Mouse (Mus musculus) Patski (cell line): ENCODE data around the gene Sema3b. TPM values are rescaled to one million over a fixed set of nuclear protein-coding genes. Genes with fewer than 3 reads are reported as not detected.
A peak's percentile ranks its signal among the peaks of the same experiment; 100 is the strongest.

Source experiments
- ATAC-seq: fragments of 100-300 bp; one replicate; pipeline ENCODE4 v1.8.0; 2021
- CTCF ChIA-PET: fragments of 350-600 bp; sonication (Branson Sonifier 250); formaldehyde crosslinking; loops from one replicate; lab custom pipeline; 2022; ENCODE audit warnings: inconsistent platforms; lab: Charles Lee
- POLR2A ChIA-PET: fragments of 350-600 bp; sonication (Branson Sonifier 250); formaldehyde crosslinking; loops from one replicate; lab custom pipeline; 2022; ENCODE audit warnings: antibody characterized with exemption, inconsistent platforms; lab: Charles Lee
- DNase-seq: peaks from one replicate; pipeline ENCODE4 v3.0.0-alpha.2; 2011; ENCODE audit warnings: low read depth, low spot score
- H3K27me3 ChIP-seq: fragments of 371-371 bp; one replicate; pipeline ENCODE4 v1.5.1; 2021
- CTCF ChIP-seq: fragments of 100-300 bp; IDR thresholded peaks from one replicate; pipeline ENCODE4 v1.5.1; 2021
- in situ Hi-C: fragments of 300-500 bp; cut with MboI; formaldehyde crosslinking; loops from 3 replicates; pipeline ENCODE4 v1.11.1; 2018; ENCODE audit warnings: low pct_unique_long_range_greater_than_20kb, mixed read lengths
- polyA plus RNA-seq: library from polyadenylated mRNA; unstranded; gene quantifications from one replicate; pipeline ENCODE4 v1.2.3, GENCODE M21; 2021

The Sema3b gene
- 39.1 TPM for polyA plus RNA-seq

GRCm38 (mm10) chr9:107608741-107609432 lies at the start of gene Sema3b:
Gene Sema3b, minus strand, starts transcription at chr9:107609229.
- DNase-seq (no peak), ATAC-seq (peak; percentile 29)
- in situ Hi-C loops: loop anchor here (5.0 kb wide), 2 partner anchors 33 to 68 kb away; partner anchors contain the start of gene Gnat1
- ChIA-PET POLR2A (interaction anchor here (0.6 to 0.9 kb wide), 3 partner anchors 22 to 791 kb away, joined by 3 read pairs; no protein-coding TSS in a partner anchor), CTCF (interaction anchor here (1.3 to 8.4 kb wide), 2 partner anchors 33 to 129 kb away, joined by 4 to 91 read pairs; no protein-coding TSS in a partner anchor)
- no peak for TF ChIP-seq CTCF
- H3K27me3 ChIP-seq: no peaks in the 10 kb centered on the region

- DNase-seq (no peak), ATAC-seq (no peak)
- ChIA-PET POLR2A (no interaction called here), CTCF (interaction anchor here (5.2 kb wide), 1 partner anchor 13 kb away, joined by 30 read pairs; no protein-coding TSS in a partner anchor)
- in situ Hi-C loops: no loop called here
- no peak for TF ChIP-seq CTCF
- H3K27me3 ChIP-seq: no peaks in the 10 kb centered on the region
Measured at GRCm38 (mm10) chr9:107658096-107658495, 49.1 kb upstream of the Sema3b start.

GRCm38 (mm10) chr9:107657144-107657543 lies 48.1 kb upstream of the Sema3b start:
- ChIA-PET POLR2A (no interaction called here), CTCF (interaction anchor here (1.7 to 5.2 kb wide), 2 partner anchors 12 to 45 kb away, joined by 4 to 30 read pairs; no protein-coding TSS in a partner anchor)
- no peaks in the 10 kb centered on the region for H3K27me3 ChIP-seq
- in situ Hi-C loops: no loop called here
- DNase-seq (no peak), ATAC-seq (no peak)
- no peak for TF ChIP-seq CTCF

GRCm38 (mm10) chr9:107654585-107654984 lies 45.6 kb upstream of the Sema3b start:
- ATAC-seq (no peak), DNase-seq (no peak)
- in situ Hi-C loops: no loop called here
- no peak for TF ChIP-seq CTCF
- H3K27me3 ChIP-seq: no peaks in the 10 kb centered on the region
- ChIA-PET POLR2A (interaction anchor here (1.3 kb wide), 1 partner anchor 11 kb away, joined by 3 read pairs; no protein-coding TSS in a partner anchor), CTCF (interaction anchor here (1.1 to 5.2 kb wide), 2 partner anchors 9 kb away, joined by 5 to 30 read pairs; no protein-coding TSS in a partner anchor)

GRCm38 (mm10) chr9:107653474-107653873 lies 44.4 kb upstream of the Sema3b start:
- H3K27me3 ChIP-seq: no peaks in the 10 kb centered on the region
- in situ Hi-C loops: no loop called here
- ATAC-seq: no peak
- ChIA-PET CTCF (interaction anchor here (1.1 kb wide), 1 partner anchor 8 kb away, joined by 5 read pairs; no protein-coding TSS in a partner anchor), POLR2A (no interaction called here)
- no peak for TF ChIP-seq CTCF
- DNase-seq: no peak

- ATAC-seq (no peak), DNase-seq (no peak)
- no peaks in the 10 kb centered on the region for H3K27me3 ChIP-seq
- no peak for TF ChIP-seq CTCF
- ChIA-PET POLR2A (no interaction called here), CTCF (interaction anchor here (1.0 to 1.1 kb wide), 2 partner anchors 25 to 87 kb away, joined by 3 read pairs; no protein-coding TSS in a partner anchor)
- in situ Hi-C loops: no loop called here
Measured at GRCm38 (mm10) chr9:107650708-107651481, 41.9 kb upstream of the Sema3b start.

- ATAC-seq (no peak), DNase-seq (no peak)
- ChIA-PET CTCF (interaction anchor here (1.0 to 1.1 kb wide), 2 partner anchors 26 to 88 kb away, joined by 3 read pairs; no protein-coding TSS in a partner anchor), POLR2A (no interaction called here)
- in situ Hi-C loops: no loop called here
- H3K27me3 ChIP-seq: no peaks in the 10 kb centered on the region
- no peak for TF ChIP-seq CTCF
Measured at GRCm38 (mm10) chr9:107650225-107650624, 41.2 kb upstream of the Sema3b start.

- CTCF ChIA-PET: interaction anchor here (1.0 to 1.3 kb wide), 3 partner anchors 17 to 89 kb away, joined by 3 to 5 read pairs (median 4); no protein-coding TSS in a partner anchor
Measured at GRCm38 (mm10) chr9:107648767-107649166, 39.7 kb upstream of the Sema3b start.

GRCm38 (mm10) chr9:107646975-107647374 lies 37.9 kb upstream of the Sema3b start:
- ATAC-seq: no peak
- CTCF ChIA-PET: interaction anchor here (1.0 to 5.0 kb wide), 14 partner anchors 10 to 97 kb away, joined by 3 to 61 read pairs (median 8); partner anchors contain the start of genes Gnat1 and Slc38a3
- in situ Hi-C loops: no loop called here
- no peak for TF ChIP-seq CTCF
- POLR2A ChIA-PET: interaction anchor here (3.2 kb wide), 1 partner anchor 30 kb away, joined by 13 read pairs; no protein-coding TSS in a partner anchor
- no peaks in the 10 kb centered on the region for H3K27me3 ChIP-seq
- DNase-seq: no peak

More at GRCm38 (mm10) chr9:107648767-107649166, 39.7 kb upstream of the Sema3b start:
- H3K27me3 ChIP-seq: no peaks in the 10 kb centered on the region
- in situ Hi-C loops: no loop called here
- TF ChIP-seq CTCF: no peak
- POLR2A ChIA-PET: interaction anchor here (0.6 kb wide), 1 partner anchor 89 kb away, joined by 3 read pairs; no protein-coding TSS in a partner anchor
- DNase-seq (no peak), ATAC-seq (no peak)

- POLR2A ChIA-PET: interaction anchor here (1.2 to 3.2 kb wide), 2 partner anchors 31 to 45 kb away, joined by 6 to 13 read pairs; no protein-coding TSS in a partner anchor
- in situ Hi-C loops: no loop called here
- CTCF ChIA-PET: interaction anchor here (0.7 to 8.7 kb wide), 37 partner anchors 8 to 210 kb away, joined by 3 to 91 read pairs (median 7); partner anchors contain the start of genes Gnai2, Gnat1, Hyal3 and Sema3b
- no peaks in the 10 kb centered on the region for H3K27me3 ChIP-seq
- peak; percentile 95 for TF ChIP-seq CTCF
- DNase-seq (no peak), ATAC-seq (peak; percentile 34)
Measured at GRCm38 (mm10) chr9:107645577-107645976, 36.5 kb upstream of the Sema3b start.
